Mouse (Mus musculus) kidney, adult 2 months (tissue): Measurements from ENCODE around the gene S1pr2. TPM values are rescaled to one million over a fixed set of nuclear protein-coding genes. Genes with fewer than 3 reads are reported as not detected.
A peak's percentile ranks its signal among the peaks of the same experiment; 100 is the strongest.
"Not testable (repeated sequence)": the region's sequence is repeated elsewhere in the genome, so short reads cannot be mapped to it uniquely, and the experiment has no call there.

Experiments
- DNase-seq: peaks from one replicate; pipeline ENCODE4 v3.0.0; 2021
- H3K27ac ChIP-seq: fragments of 200-500 bp; 2 replicates; pipeline ENCODE4 v1.5.1; 2012; ENCODE audit warnings: low read depth, low read length, control low read depth, inconsistent platforms; ENCODE audit not compliant: insufficient read depth
- H3K27me3 ChIP-seq: fragments of 200-500 bp; replicated peaks from 2 replicates; pipeline ENCODE4 v1.6.1; 2012; ENCODE audit warnings: mild to moderate bottlenecking, moderate library complexity, low read length, inconsistent platforms; ENCODE audit not compliant: control insufficient read depth, insufficient read depth
- H3K36me3 ChIP-seq: fragments of 200-500 bp; 2 replicates; pipeline ENCODE4 v1.6.1; 2012; ENCODE audit warnings: mild to moderate bottlenecking, moderate library complexity, low read length, inconsistent platforms; ENCODE audit not compliant: control insufficient read depth, insufficient read depth
- H3K4me1 ChIP-seq: fragments of 200-500 bp; 2 replicates; pipeline ENCODE4 v1.6.1; 2011; ENCODE audit warnings: low read length; ENCODE audit not compliant: control insufficient read depth, insufficient read depth
- H3K4me3 ChIP-seq: fragments of 200-500 bp; 2 replicates; pipeline ENCODE4 v1.5.1; 2011; ENCODE audit warnings: mild to moderate bottlenecking, low read depth, low read length, control low read depth; ENCODE audit not compliant: insufficient read depth
- CTCF ChIP-seq: fragments of 200-500 bp; conservative IDR thresholded peaks from 2 replicates; pipeline ENCODE4 v1.5.1; 2011; ENCODE audit warnings: low read depth, mild to moderate bottlenecking, control low read depth, low read length, moderate library complexity, mixed read lengths; ENCODE audit not compliant: insufficient read depth, insufficient read length
- POLR2A ChIP-seq: fragments of 200-500 bp; IDR thresholded peaks from one replicate; pipeline ENCODE4 v1.6.1; 2011; ENCODE audit warnings: low read depth, low read length, control low read depth
- WGBS: fragments of 180-500 bp; shearing (Covaris S2); methylation state at CpG from one replicate; pipeline ENCODE4 v1.1.7; 2018; 5-methylcytosine and 5-hydroxymethylcytosine counted together
- polyA plus RNA-seq: library from polyadenylated mRNA; depleted of rRNA; stranded (reverse); fragments of >200 nt; gene quantifications from 2 replicates; pipeline ENCODE4 v1.2.3, GENCODE M21; 2012

S1pr2 gene
- polyA plus RNA-seq, 1 experiment = 3.5 TPM

- H3K27me3 ChIP-seq = no peaks in the 10 kb centered on the region
- TF ChIP-seq POLR2A (no peak), CTCF (peak; percentile 56)
- DNase-seq = peak; percentile 82
- H3K27ac ChIP-seq = peak overlapping the region; percentile 24
- H3K36me3 ChIP-seq = no peaks in the 10 kb centered on the region; the same call in 1 of the 2 replicates
- no peaks in the 10 kb centered on the region; the same call in 1 of the 2 replicates for H3K4me1 ChIP-seq
- no peak overlapping the region for H3K4me3 ChIP-seq
Measured at GRCm38 (mm10) chr9:21000811-21001210, 24.2 kb upstream of the S1pr2 start.

- WGBS = 64% methylated on average over 1 of the region's 1 CpGs
- not testable (repeated sequence) for H3K4me1 ChIP-seq, H3K36me3 ChIP-seq, DNase-seq, H3K27ac ChIP-seq, H3K4me3 ChIP-seq, H3K27me3 ChIP-seq
Measured at GRCm38 (mm10) chr9:20998337-20998736, 21.8 kb upstream of the S1pr2 start.

DNA sequence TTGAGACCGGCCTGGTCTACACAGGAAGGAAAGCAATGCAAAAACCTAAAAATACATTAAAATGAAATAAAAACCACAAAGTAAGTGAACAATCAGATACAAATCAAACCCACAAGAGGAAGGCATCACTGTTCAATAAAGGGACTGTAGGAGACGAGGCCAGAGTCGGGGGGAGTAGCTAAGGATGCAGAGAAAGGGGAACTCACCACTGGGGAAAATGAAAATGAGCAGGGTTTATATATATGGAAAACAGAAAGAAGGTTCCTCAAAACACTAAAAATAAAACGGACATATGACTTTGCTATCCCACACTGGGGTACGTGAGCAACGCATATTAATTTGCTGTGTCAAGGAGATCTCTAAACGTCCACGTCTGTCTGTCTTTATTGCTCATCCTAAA is 20.5 kb upstream of the S1pr2 start:
- Histone ChIP-seq H3K36me3 (no peaks in the 10 kb centered on the region), H3K27me3 (no peaks in the 10 kb centered on the region), H3K27ac (no peak overlapping the region), H3K4me3 (no peak overlapping the region), H3K4me1 (no peaks in the 10 kb centered on the region; the same call in 1 of the 2 replicates)
- 86% methylated on average over 8 of the region's 8 CpGs for WGBS
- TF ChIP-seq POLR2A (no peak), CTCF (no peak)
- no peak for DNase-seq

GRCm38 (mm10) chr9:20995069-20995468 is 18.5 kb upstream of the S1pr2 start:
- TF ChIP-seq CTCF = peak; percentile 49
- no peak for TF ChIP-seq POLR2A
- DNase-seq = peak; percentile 89

DNA sequence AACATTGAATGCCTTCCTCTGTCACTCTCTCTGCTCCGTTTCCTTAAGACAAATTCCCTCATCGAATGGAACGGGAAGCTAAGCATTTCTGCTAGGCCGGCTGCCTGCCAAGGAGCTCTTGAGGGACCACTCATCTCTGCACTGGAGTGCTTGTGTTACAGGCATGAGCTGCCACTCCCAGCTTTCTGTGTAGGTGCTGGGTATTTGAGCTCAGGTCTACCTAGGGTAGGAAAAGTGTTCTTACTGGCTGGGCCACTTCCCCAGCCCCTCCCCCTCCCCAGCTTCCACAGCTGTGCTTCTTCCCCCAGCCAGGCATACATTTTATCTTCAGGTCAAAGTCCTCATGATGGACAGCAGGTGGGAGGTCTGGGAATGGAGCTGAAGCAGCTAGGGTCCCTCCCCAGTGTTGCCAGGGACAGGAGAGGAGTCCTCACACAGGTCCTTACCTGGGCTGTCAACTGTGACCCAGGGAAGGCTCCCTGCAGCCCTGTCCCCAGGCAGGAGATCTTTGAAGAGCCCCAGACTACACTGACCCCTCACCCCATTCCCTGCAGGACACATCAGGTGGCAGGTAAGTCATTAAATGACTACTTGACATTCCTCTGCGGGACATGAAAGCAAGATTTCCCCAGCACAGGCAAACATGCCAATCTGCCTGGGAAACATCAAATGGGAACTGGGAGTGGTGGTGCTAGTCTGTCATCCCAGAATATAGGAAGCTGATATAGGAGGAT is 16.8 kb upstream of the S1pr2 start:
- no peak overlapping the region for H3K27ac ChIP-seq
- TF ChIP-seq POLR2A = no peak
- no peak for DNase-seq
- WGBS = 43% methylated on average over 5 of the region's 5 CpGs
- H3K4me1 ChIP-seq = peaks cover 5% of the 10 kb centered on the region; the same call in 1 of the 2 replicates
- no peaks in the 10 kb centered on the region for H3K27me3 ChIP-seq
- H3K4me3 ChIP-seq = no peak overlapping the region
- no peaks in the 10 kb centered on the region for H3K36me3 ChIP-seq

More at GRCm38 (mm10) chr9:20995069-20995468, 18.5 kb upstream of the S1pr2 start:
- 38% methylated on average over 3 of the region's 3 CpGs for WGBS
- no peak overlapping the region for H3K4me3 ChIP-seq
- H3K27me3 ChIP-seq = no peaks in the 10 kb centered on the region
- no peaks in the 10 kb centered on the region for H3K36me3 ChIP-seq
- no peak overlapping the region for H3K27ac ChIP-seq
- peaks cover 5% of the 10 kb centered on the region; the same call in 1 of the 2 replicates for H3K4me1 ChIP-seq

DNA sequence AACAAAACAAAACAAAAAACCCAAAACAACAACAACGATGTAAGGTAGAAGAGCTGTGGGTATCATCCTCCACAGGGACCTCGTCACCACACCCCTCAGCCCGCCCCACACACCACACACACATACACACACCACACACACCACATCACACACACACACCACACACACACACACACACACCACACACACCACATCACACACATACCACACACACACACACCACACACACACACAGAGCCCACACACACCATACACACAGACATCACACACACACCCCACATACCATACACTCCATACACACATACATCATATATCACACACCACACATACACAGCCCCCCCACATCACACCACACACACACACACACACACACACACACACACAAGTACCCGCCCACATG is 15.0 kb upstream of the S1pr2 start:
- WGBS = 93% methylated on average over 4 of the region's 4 CpGs
- Histone ChIP-seq H3K27me3 (no peaks in the 10 kb centered on the region), H3K4me3 (no peak overlapping the region), H3K27ac (no peak overlapping the region), H3K36me3 (no peaks in the 10 kb centered on the region), H3K4me1 (peaks cover 5% of the 10 kb centered on the region; the same call in 1 of the 2 replicates)
- no peak for DNase-seq
- no peak for TF ChIP-seq CTCF
- no peak for TF ChIP-seq POLR2A

DNA sequence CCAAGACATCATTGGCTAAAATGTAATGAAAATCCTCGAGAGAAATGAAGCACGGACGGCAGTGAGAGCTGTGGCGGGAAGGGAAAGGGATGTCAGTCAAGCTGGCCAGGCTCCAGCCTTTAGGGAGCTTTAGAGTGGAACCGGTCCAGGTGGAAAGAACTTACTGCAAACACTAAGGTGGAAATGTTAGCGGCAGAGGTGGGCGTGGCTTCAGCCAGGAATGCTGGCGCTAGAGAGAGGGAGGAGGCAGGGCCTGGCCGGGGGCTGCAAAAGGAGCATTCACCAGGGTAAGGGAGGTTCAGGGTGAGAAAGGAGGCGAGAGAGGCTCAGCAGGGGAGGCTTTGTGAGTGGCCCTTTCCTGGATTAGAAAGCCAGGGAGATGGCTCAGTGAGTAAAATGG is 14.3 kb upstream of the S1pr2 start:
- Histone ChIP-seq H3K27me3 (no peaks in the 10 kb centered on the region), H3K27ac (no peak overlapping the region), H3K4me1 (peaks cover 5% of the 10 kb centered on the region; the same call in 1 of the 2 replicates), H3K36me3 (no peaks in the 10 kb centered on the region), H3K4me3 (no peak overlapping the region)
- 9% methylated on average over 10 of the region's 10 CpGs for WGBS
- TF ChIP-seq POLR2A = no peak
- no peak for TF ChIP-seq CTCF
- peak; percentile 76 for DNase-seq
